Mouse (Mus musculus) thymus, adult 2 months (tissue): Measurements from ENCODE around the gene Csnk2a2. TPM values are rescaled to one million over a fixed set of nuclear protein-coding genes. Genes with fewer than 3 reads are reported as not detected.

Experiments used
- DNase-seq: peaks from one replicate; pipeline ENCODE4 v3.0.0; 2021
- H3K27ac ChIP-seq: fragments of 200-500 bp; 2 replicates; pipeline ENCODE4 v1.5.1; 2012; ENCODE audit warnings: low read length, control low read depth; ENCODE audit not compliant: control insufficient read depth, insufficient read depth
- H3K27me3 ChIP-seq: fragments of 200-500 bp; 2 replicates; pipeline ENCODE4 v1.6.1; 2012; ENCODE audit warnings: mild to moderate bottlenecking, low read length, moderate library complexity, mixed read lengths; ENCODE audit not compliant: control insufficient read depth, insufficient read depth
- H3K36me3 ChIP-seq: fragments of 200-500 bp; 2 replicates; pipeline ENCODE4 v1.6.1; 2012; ENCODE audit warnings: mild to moderate bottlenecking, low read length, moderate library complexity; ENCODE audit not compliant: control insufficient read depth, insufficient read depth
- H3K4me1 ChIP-seq: fragments of 200-500 bp; replicated peaks from 2 replicates; pipeline ENCODE4 v1.6.1; 2012; ENCODE audit warnings: low read length; ENCODE audit not compliant: control insufficient read depth, insufficient read depth
- H3K4me3 ChIP-seq: fragments of 200-500 bp; 2 replicates; pipeline ENCODE4 v1.5.1; 2012; ENCODE audit warnings: mild to moderate bottlenecking, low read length, control low read depth, moderate library complexity; ENCODE audit not compliant: control insufficient read depth, insufficient read depth
- CTCF ChIP-seq: fragments of 200-500 bp; IDR thresholded peaks from 2 replicates; pipeline ENCODE4 v1.5.1; 2012; ENCODE audit warnings: mild to moderate bottlenecking, control low read depth, low read length, moderate library complexity, borderline replicate concordance; ENCODE audit not compliant: control insufficient read depth, poor library complexity, insufficient read depth; ENCODE audit errors: extremely low read depth
- POLR2A ChIP-seq: fragments of 200-500 bp; IDR thresholded peaks from 2 replicates; pipeline ENCODE4 v1.6.1; 2012; ENCODE audit warnings: mild to moderate bottlenecking, low read length, control low read depth, moderate library complexity; ENCODE audit not compliant: control insufficient read depth, poor library complexity, insufficient read depth; ENCODE audit errors: extremely low read depth
- WGBS: fragments of 180-500 bp; shearing (Covaris S2); methylation state at CpG from one replicate; pipeline ENCODE4 v1.1.7; 2018; 5-methylcytosine and 5-hydroxymethylcytosine counted together
- polyA plus RNA-seq: library from polyadenylated mRNA; depleted of rRNA; stranded (reverse); fragments of >200 nt; gene quantifications from 2 replicates; pipeline ENCODE4 v1.2.3, GENCODE M21; 2012

The Csnk2a2 gene
- polyA plus RNA-seq, 1 experiment, result 35.2 TPM

- Histone ChIP-seq H3K36me3 (no peaks in the 10 kb centered on the region), H3K4me1 (no peaks in the 10 kb centered on the region), H3K27me3 (no peaks in the 10 kb centered on the region), H3K4me3 (no peak overlapping the region), H3K27ac (no peak overlapping the region)
- TF ChIP-seq CTCF (no peak), POLR2A (no peak)
- WGBS, result 56% methylated on average over 6 of the region's 6 CpGs
- DNase-seq, result no peak
Observed at GRCm38 (mm10) chr8:95516928-95517327, 27.1 kb upstream of the Csnk2a2 start.

- H3K36me3 ChIP-seq, result no peaks in the 10 kb centered on the region
- no peaks in the 10 kb centered on the region for H3K4me1 ChIP-seq
- no peak overlapping the region for H3K4me3 ChIP-seq
- H3K27ac ChIP-seq, result no peak overlapping the region
- TF ChIP-seq POLR2A, result no peak
- TF ChIP-seq CTCF, result no peak
- WGBS, result 87% methylated on average over 4 of the region's 4 CpGs
- no peaks in the 10 kb centered on the region for H3K27me3 ChIP-seq
- DNase-seq, result no peak
Observed at GRCm38 (mm10) chr8:95513219-95513618, 23.4 kb upstream of the Csnk2a2 start.

GRCm38 (mm10) chr8:95512257-95512656 lies 22.4 kb upstream of the Csnk2a2 start:
- H3K4me1 ChIP-seq, result no peaks in the 10 kb centered on the region
- no peaks in the 10 kb centered on the region for H3K27me3 ChIP-seq
- no peak overlapping the region for H3K27ac ChIP-seq
- no peak overlapping the region for H3K4me3 ChIP-seq
- DNase-seq, result no peak
- TF ChIP-seq CTCF (no peak), POLR2A (no peak)
- 91% methylated on average over 4 of the region's 4 CpGs for WGBS
- H3K36me3 ChIP-seq, result no peaks in the 10 kb centered on the region

- TF ChIP-seq CTCF (no peak), POLR2A (no peak)
- no peak overlapping the region for H3K4me3 ChIP-seq
- H3K27me3 ChIP-seq, result no peaks in the 10 kb centered on the region
- no peak overlapping the region for H3K27ac ChIP-seq
- H3K36me3 ChIP-seq, result no peaks in the 10 kb centered on the region
- DNase-seq, result no peak
- H3K4me1 ChIP-seq, result no peaks in the 10 kb centered on the region
- 76% methylated on average over 5 of the region's 5 CpGs for WGBS
Observed at GRCm38 (mm10) chr8:95506245-95506644, 16.4 kb upstream of the Csnk2a2 start.

GRCm38 (mm10) chr8:95505606-95506005 lies 15.8 kb upstream of the Csnk2a2 start:
- WGBS, result 92% methylated on average over 3 of the region's 3 CpGs

GRCm38 (mm10) chr8:95504835-95505234 lies 15.0 kb upstream of the Csnk2a2 start:
- Histone ChIP-seq H3K27ac (no peak overlapping the region), H3K36me3 (no peaks in the 10 kb centered on the region), H3K4me3 (no peak overlapping the region), H3K4me1 (no peaks in the 10 kb centered on the region), H3K27me3 (no peaks in the 10 kb centered on the region)
- 63% methylated on average over 5 of the region's 5 CpGs for WGBS
- DNase-seq, result no peak
- no peak for TF ChIP-seq CTCF
- no peak for TF ChIP-seq POLR2A

More at GRCm38 (mm10) chr8:95505606-95506005, 15.8 kb upstream of the Csnk2a2 start:
- H3K4me3 ChIP-seq, result no peak overlapping the region
- DNase-seq, result no peak
- TF ChIP-seq POLR2A, result no peak
- TF ChIP-seq CTCF, result no peak
- no peaks in the 10 kb centered on the region for H3K4me1 ChIP-seq
- H3K36me3 ChIP-seq, result no peaks in the 10 kb centered on the region
- H3K27ac ChIP-seq, result no peak overlapping the region
- no peaks in the 10 kb centered on the region for H3K27me3 ChIP-seq

- WGBS, result 80% methylated on average over 7 of the region's 7 CpGs
- Histone ChIP-seq H3K27ac (no peak overlapping the region), H3K4me3 (no peak overlapping the region), H3K27me3 (no peaks in the 10 kb centered on the region), H3K36me3 (no peaks in the 10 kb centered on the region), H3K4me1 (no peaks in the 10 kb centered on the region)
- DNase-seq, result no peak
- TF ChIP-seq CTCF (no peak), POLR2A (no peak)
Observed at GRCm38 (mm10) chr8:95502431-95502830, 12.6 kb upstream of the Csnk2a2 start.

- no peaks in the 10 kb centered on the region for H3K36me3 ChIP-seq
- H3K4me1 ChIP-seq, result no peaks in the 10 kb centered on the region
- H3K27me3 ChIP-seq, result no peaks in the 10 kb centered on the region
- H3K27ac ChIP-seq, result no peak overlapping the region
- DNase-seq, result no peak
- 98% methylated on average over 5 of the region's 5 CpGs for WGBS
- H3K4me3 ChIP-seq, result no peak overlapping the region
- TF ChIP-seq POLR2A (no peak), CTCF (no peak)
Observed at GRCm38 (mm10) chr8:95500436-95500835, 10.6 kb upstream of the Csnk2a2 start.
